Mouse (Mus musculus) small intestine, adult 2 months (tissue): ENCODE results near the gene Abhd17b.

ENCODE experiments used
- CTCF ChIP-seq: fragments of 200-500 bp; IDR thresholded peaks from 2 replicates; pipeline ENCODE4 v1.5.1; 2012; ENCODE audit warnings: low read depth, mild to moderate bottlenecking, control low read depth, inconsistent platforms, low read length, moderate library complexity, mixed read lengths; ENCODE audit not compliant: insufficient replicate concordance, insufficient read length; ENCODE audit errors: extremely low read depth
- POLR2A ChIP-seq: fragments of 200-500 bp; IDR thresholded peaks from 2 replicates; pipeline ENCODE4 v1.6.1; 2012; ENCODE audit warnings: low read depth, mild to moderate bottlenecking, control low read depth, inconsistent platforms, low read length, moderate library complexity

DNA sequence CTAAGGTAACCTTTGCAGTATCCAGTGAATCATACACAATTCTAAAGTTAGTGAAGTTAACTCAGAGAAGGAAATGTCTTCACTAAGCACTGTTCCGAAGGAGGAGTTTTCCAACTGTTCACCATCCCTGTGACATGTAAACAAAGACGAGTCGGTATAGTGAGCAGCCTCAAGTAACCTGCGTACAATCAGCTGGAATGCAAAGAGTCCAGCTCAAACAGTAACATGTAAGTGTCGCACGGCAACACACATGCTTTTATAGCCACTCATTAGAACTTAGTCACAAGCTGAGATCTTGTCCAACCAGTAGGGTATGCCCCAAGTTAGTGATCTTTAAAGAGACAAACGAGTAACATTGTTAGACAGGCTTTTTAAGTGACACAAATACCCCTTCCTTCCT lies 15.3 kb upstream of the Abhd17b start:
- TF ChIP-seq CTCF (no peak), POLR2A (no peak)
